Mouse (Mus musculus) intestine, postnatal 0 days (tissue): Measurements from ENCODE around the gene Zfp423. TPM values are rescaled to one million over a fixed set of nuclear protein-coding genes. Genes with fewer than 3 reads are reported as not detected.

Experiments
- ATAC-seq: fragments of 200-750 bp; cut with Nextera tagmentation; 2 replicates; pipeline ENCODE4 v1.8.0; 2017; ENCODE audit warnings: mild to moderate bottlenecking, moderate TSS enrichment, moderate library complexity
- H3K27ac ChIP-seq: fragments of 300-500 bp; sonication (generic); 2 replicates; pipeline ENCODE4 v1.5.1; 2014; ENCODE audit warnings: mild to moderate bottlenecking, low read depth, low read length, moderate library complexity
- H3K27me3 ChIP-seq: fragments of 300-500 bp; sonication (generic); replicated peaks from 2 replicates; pipeline ENCODE4 v1.6.1; 2014; ENCODE audit warnings: low read length, mixed read lengths; ENCODE audit not compliant: control insufficient read depth, insufficient read depth
- H3K36me3 ChIP-seq: fragments of 300-500 bp; sonication (generic); 2 replicates; pipeline ENCODE4 v1.6.1; 2014; ENCODE audit warnings: mild to moderate bottlenecking, moderate library complexity; ENCODE audit not compliant: control insufficient read depth, insufficient read depth
- H3K4me1 ChIP-seq: fragments of 300-500 bp; sonication (generic); replicated peaks from 2 replicates; pipeline ENCODE4 v1.6.1; 2014; ENCODE audit warnings: antibody characterized with exemption, low read length, mixed read lengths; ENCODE audit not compliant: control insufficient read depth, insufficient read depth
- H3K4me2 ChIP-seq: fragments of 300-500 bp; sonication (generic); replicated peaks from 2 replicates; pipeline ENCODE4 v1.6.1; 2014; ENCODE audit warnings: low read depth, mild to moderate bottlenecking, moderate library complexity
- H3K4me3 ChIP-seq: fragments of 300-500 bp; sonication (generic); 2 replicates; pipeline ENCODE4 v1.5.1; 2014; ENCODE audit warnings: low read depth, low read length
- H3K9ac ChIP-seq: fragments of 300-500 bp; sonication (generic); 2 replicates; pipeline ENCODE4 v1.6.1; 2014; ENCODE audit warnings: mild to moderate bottlenecking, low read depth, low read length
- H3K9me3 ChIP-seq: fragments of 300-500 bp; sonication (generic); 2 replicates; pipeline ENCODE4 v1.6.1; 2016; ENCODE audit warnings: mixed run types; ENCODE audit not compliant: control insufficient read depth
- CTCF ChIP-seq: sonication (generic); IDR thresholded peaks from 2 replicates; pipeline ENCODE4 v1.5.1; 2016; ENCODE audit warnings: low read depth, mild to moderate bottlenecking, control low read depth, antibody characterized with exemption, moderate library complexity
- whole genome bisulfite sequencing: fragments of 180-500 bp; shearing (Covaris S2); extraction: QIAGEN DNeasy Blood & Tissue Kit; methylation state at CpG from one replicate; pipeline ENCODE4 v1.1.7; 2014; 5-methylcytosine and 5-hydroxymethylcytosine counted together
- polyA plus RNA-seq: library from polyadenylated mRNA; unstranded; fragments of >200 nt; fragmentation: Nextera tagmentation; extraction: Ambion mirVana; gene quantifications from 2 replicates; pipeline ENCODE4 v1.2.1, GENCODE M21; 2015

Zfp423 gene
- polyA plus RNA-seq, 1 experiment from 2014 or later = 1.6 TPM

DNA sequence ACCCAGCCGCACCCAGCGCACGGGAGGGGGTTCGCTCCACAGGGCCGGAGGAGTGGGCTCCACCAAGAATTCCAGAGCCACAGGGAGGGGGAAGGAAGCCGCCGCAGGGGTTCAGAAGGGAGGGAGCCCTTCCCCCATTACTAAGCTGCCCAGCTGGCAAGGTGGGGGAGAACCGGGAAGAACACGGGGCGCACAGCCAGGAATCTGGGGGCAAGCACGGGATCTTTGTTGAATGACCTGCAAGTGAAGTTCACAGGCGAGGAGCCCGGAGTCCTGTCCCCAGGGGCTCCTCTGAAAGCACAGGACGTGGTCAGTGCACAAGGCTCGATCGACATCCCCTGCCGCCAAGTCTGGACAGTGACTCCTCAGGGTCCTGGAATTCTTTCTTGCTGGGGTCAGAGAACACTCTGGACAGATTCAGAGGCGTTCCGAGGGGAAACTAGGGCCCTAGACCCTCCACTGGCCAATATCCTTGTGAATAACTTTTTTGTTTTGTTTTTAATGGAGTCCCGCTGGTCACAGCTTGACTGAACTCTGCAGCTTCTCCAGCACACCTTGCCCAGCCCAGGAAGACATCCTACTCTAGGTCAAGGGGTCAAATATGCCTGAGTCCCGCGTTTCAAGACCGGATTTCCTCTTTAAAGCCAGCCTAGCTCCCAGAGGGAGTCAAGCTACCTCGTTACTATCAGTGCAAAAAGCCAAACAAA is 15.5 kb upstream of the Zfp423 start:
- no peak for ATAC-seq
- Histone ChIP-seq H3K4me2 (peak overlapping the region; percentile 54), H3K4me3 (peak overlapping the region; percentile 11; the same call in 1 of the 2 replicates), H3K27me3 (0 out of 2 replicates have a peak, but pooled peaks cover 5% of the 10 kb centered on the region), H3K9me3 (no peaks in the 10 kb centered on the region), H3K27ac (no peak overlapping the region), H3K4me1 (0 out of 2 replicates have a peak, but pooled peaks cover 3% of the 10 kb centered on the region), H3K36me3 (no peaks in the 10 kb centered on the region), H3K9ac (no peak overlapping the region)
- TF ChIP-seq CTCF = no peak
- WGBS = 7% methylated on average over 24 of the region's 24 CpGs

DNA sequence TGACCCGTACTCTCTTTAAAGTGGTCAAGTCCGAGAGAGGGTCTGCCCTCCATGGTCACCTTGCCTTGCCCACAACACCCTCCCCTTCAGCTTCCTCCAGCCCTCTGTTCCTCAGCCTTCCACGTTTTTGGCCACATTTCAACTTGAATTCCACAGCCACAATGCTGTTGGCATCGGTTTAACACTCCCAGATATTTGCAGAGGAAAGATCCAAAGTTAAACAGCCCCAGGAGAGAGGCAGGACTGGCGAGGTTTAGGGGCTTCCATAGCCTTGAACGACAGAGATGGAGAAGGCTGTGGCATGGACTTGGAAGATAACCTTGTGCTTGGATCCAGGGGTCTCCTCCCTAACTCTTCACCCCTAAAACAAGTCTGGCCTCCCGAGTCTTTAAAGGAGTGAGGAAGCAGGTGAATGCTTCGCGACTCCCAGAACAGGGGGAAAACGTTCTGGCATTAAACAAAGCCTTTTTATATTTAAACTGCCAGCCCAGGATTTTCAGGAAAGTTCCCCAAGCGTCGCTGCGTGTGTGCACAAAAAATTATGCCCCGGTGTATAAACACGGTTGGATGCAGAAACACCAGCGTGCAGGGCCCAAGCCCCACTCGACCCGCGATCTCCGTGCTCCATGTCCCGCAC is 14.8 kb upstream of the Zfp423 start:
- Histone ChIP-seq H3K27me3 (0 out of 2 replicates have a peak, but pooled peaks cover 5% of the 10 kb centered on the region), H3K4me3 (peak overlapping the region; percentile 11; the same call in 1 of the 2 replicates), H3K4me2 (peak overlapping the region; percentile 54), H3K36me3 (no peaks in the 10 kb centered on the region), H3K9ac (no peak overlapping the region), H3K27ac (no peak overlapping the region), H3K9me3 (no peaks in the 10 kb centered on the region), H3K4me1 (0 out of 2 replicates have a peak, but pooled peaks cover 3% of the 10 kb centered on the region)
- TF ChIP-seq CTCF = no peak
- ATAC-seq = no peak
- WGBS = 14% methylated on average over 21 of the region's 21 CpGs

DNA sequence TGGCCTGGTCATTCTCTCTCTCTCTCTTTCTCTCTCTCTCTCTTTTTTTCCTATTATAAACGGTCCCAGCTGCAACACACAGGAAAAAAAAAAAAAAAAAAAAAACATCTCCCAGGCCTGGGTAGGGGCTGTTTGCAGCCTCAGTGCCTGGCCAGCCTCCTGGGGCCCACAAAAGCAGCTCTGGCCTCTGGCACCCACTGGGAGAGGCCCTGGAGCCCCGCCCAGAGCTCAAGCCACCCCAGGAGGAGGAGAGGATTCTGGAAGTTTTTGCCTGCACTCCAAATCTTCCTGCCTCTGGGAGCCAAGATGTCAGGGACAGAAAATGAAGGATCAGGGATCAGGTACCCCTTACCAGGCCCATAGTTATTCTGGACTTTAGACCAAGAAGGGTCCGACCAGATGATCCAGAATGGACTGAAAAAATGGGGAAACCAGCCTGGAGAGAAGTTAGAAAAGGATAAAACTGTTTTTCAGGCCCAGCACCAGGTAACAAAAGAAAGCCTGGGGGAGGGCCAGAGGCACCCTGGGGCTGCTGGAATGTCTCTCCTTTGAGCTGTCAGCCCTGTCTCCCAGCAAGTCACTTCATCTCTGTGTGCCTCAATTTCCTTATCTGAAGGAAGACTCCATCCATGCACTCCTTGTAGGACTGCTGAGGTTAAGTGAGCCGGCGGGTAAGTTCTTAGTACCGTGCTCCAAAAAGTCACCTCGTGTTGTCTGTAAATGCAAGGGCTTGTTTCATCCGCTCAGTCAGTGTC is 8.6 kb upstream of the Zfp423 start:
- Histone ChIP-seq H3K4me3 (no peak overlapping the region), H3K4me1 (0 out of 2 replicates have a peak, but pooled peaks cover 2% of the 10 kb centered on the region), H3K27me3 (peaks cover 15% of the 10 kb centered on the region; the same call in 1 of the 2 replicates), H3K36me3 (no peaks in the 10 kb centered on the region), H3K9me3 (no peaks in the 10 kb centered on the region), H3K4me2 (no peak overlapping the region), H3K27ac (no peak overlapping the region), H3K9ac (no peak overlapping the region)
- 63% methylated on average over 8 of the region's 8 CpGs for WGBS
- TF ChIP-seq CTCF = no peak
- no peak for ATAC-seq

DNA sequence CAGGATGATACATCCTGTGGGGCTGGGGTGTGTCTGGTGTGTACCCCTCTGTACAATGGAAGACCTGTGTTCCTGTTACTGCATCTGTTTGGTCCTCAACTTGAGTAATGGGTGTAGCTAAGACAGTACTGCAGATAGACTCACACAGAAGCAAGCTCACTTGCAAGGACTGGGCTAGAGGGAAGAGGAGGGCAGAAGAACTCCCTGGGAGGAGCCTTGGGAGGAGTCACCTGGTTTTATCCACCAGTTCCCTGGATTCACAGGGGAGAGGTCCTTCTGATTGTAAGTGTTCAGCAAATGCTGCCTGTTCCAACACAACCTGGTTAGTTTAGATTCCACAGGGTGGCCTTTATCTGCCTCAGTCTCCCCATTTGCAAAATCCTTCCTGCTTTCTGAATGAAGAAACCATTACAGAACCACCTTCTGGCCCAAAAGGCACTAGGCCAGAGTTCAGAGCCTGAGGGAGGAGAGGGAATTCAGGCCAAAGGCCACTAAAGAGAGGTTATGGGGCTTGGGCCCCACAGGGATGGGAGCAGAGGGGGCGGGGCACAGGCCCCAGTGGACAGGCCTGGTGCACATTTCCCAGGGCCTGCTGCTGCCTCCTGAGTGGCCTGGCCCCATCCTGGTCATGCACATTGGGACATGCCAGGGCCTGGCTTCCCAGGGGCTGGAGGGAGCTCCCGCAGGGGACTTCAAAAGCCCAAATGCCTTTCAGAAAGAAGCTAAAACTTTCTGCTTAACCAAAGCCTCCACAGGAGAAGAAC is 7.8 kb upstream of the Zfp423 start:
- 49% methylated on average over 2 of the region's 2 CpGs for WGBS
- no peak for TF ChIP-seq CTCF
- ATAC-seq = no peak
- Histone ChIP-seq H3K27ac (no peak overlapping the region), H3K36me3 (no peaks in the 10 kb centered on the region), H3K9ac (no peak overlapping the region), H3K9me3 (no peaks in the 10 kb centered on the region), H3K4me3 (no peak overlapping the region), H3K4me1 (0 out of 2 replicates have a peak, but pooled peaks cover 2% of the 10 kb centered on the region), H3K27me3 (peaks cover 23% of the 10 kb centered on the region), H3K4me2 (peak overlapping the region; percentile 17; the same call in 1 of the 2 replicates)

DNA sequence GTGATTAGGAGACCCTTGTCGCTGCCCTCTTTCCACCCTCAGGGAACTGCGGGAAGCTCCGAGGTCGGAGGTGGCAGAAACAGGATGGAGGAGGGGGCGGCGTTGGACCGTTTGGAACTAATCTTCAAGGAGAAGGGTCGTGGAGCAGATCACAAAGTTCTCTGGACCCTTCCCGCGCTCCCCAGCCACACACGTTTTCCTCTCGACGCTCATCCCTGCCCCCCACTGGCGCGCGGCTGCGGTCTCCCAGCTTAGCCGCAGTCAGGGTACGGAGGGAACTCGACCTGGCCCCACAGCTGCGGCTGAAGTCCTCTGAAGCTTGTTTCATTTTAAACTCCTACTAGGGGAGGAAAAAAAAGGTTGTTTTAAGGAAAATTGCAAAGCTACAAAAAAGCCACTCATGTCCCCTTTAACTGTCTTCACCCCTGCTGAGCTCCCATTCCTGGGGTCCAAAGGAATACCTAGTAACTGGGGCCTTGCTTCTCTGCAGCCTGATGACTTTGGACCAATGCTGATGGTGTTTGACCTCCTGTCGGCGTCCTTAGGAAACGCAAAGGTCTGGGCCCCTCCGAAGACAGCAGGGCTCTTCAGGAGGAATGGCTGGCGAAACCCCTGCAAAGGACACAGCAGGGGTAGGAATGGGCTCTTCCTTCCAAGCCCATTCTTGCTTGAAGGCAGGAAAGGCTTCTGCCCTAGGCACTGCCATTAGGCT is 3.3 kb upstream of the Zfp423 start:
- Histone ChIP-seq H3K4me1 (0 out of 2 replicates have a peak, but pooled peaks cover 6% of the 10 kb centered on the region), H3K36me3 (no peaks in the 10 kb centered on the region), H3K9me3 (no peaks in the 10 kb centered on the region), H3K4me2 (peak overlapping the region; percentile 98), H3K27ac (no peak overlapping the region), H3K9ac (no peak overlapping the region), H3K4me3 (peak overlapping the region; percentile 73), H3K27me3 (peaks cover 44% of the 10 kb centered on the region)
- no peak for ATAC-seq
- 6% methylated on average over 26 of the region's 26 CpGs for WGBS
- TF ChIP-seq CTCF = no peak; the same call in 1 of the 2 replicates
